Mouse (Mus musculus) right cerebral cortex, postnatal 36 days (tissue): ENCODE measurements around the gene Ssbp3.

Source experiments
- DNase-seq, 2 experiments: peaks; one replicate each; pipeline ENCODE4 v3.0.0; 2022; ENCODE audit warnings: low spot score in 2 of 2, mixed read lengths in 1 of 2

Gene Ssbp3

DNA sequence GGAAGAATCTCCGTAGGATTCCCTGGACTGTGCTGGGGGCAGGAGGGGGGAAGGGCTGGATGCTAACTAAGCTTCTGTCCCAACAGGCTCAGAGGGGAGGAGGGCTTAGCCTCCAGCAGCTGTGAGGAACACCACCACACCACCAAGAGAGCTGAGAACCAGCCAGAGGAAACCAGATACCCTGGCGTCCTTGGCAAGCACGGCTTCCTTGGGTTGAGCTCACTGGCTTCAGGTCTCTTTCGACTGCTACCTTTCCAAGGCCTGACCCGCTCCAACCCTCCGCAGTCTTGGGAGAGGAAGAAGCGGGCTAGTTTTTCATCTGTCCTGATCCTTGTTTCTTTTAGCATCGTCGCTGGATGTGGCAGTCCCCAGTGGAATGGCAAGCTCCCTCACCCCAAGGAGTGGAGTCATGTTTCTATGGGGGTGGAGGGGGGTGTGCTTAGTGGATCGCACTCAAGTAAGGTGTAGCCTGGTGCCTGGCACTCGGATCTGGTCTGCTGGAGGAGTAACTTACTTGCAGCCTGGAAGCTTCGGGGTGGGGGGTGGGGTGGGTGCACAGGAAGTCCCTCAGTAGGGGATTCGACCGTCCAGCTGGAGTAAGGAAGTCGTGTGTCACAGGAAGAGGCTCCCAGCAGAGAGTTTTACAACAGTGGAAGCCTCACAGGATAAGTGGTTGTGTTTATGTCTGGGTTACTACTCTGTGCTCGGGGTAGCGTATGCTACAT, 2.6 kb upstream of the Ssbp3 start:
- DNase-seq: no peak

DNA sequence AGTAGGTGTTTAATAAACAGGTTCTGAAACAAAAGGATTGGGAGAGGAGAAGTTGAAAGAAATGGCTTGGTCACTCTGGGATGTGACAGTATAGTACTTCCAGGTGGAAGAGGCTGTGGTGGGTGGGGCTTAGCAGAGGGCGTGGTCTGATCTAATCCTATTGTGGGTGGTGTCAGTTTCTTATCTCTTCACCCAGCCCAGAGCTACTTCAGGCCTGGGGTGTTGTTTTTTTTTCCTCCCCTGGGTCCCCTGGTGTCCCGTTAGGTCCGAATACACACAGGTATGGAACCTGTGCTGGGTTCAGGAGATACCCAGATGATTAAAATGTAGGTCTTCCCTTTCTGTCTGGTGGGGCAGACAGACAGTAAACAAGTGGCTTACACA, 2.1 kb upstream of the Ssbp3 start:
- no peak for DNase-seq

DNA sequence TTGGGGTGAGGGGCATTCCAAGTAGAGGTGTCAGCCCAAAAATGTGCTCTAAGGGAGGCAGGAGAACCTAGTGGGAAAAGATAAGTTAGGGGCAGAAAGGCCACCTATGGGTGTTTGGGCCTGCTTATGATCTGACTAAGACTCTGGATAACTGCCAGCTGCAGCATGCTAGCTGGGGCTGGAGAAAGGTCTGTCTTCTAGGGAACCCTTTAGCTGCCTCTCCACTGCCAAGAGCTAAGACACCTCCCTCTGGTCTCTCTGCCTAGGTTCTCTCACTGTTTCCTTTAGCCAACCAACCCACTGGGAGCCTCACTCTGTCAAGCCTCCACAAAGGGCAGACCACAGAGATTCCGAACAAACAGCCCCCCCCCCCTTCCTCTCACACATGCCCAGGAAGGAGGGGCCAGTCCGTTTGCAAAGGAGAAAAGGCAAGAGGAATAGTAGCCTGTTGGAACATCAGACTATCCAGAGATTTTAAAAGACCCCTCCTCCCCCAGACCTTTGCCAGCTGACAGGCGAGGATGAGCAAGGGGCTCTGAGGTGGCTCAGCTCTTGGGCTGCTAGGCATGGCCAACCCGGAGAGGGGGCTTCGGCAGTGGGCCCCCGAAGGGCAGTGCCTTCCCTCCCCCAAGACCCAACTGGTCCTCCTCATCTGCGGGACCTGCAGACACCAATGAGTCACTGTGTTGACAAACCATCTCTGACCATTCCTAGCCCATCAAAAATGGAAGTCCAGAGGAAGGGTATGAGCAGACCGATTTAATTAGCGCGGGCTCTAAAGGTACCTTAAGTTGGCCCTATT, 1.4 kb upstream of the Ssbp3 start:
- DNase-seq: no peak

DNA sequence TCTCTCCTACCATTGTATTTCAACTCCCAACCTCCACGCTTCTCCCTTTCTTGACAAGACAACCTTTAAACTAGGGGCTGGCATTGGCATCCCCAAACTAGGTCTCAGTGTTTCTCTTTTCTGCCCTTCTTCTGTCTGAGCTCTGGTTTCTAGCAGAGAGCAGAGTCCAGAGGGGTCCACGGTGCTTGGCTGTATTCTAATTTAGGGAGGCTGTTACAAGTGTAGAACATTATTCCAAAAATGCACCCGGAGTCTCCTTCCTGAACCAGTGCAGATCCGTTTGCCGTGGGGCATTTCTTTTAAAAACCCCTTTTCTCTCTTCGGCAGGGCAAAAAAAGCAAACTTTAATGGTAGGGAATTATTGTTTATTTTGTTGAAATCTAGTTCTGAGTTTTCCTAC, 704 bp upstream of the Ssbp3 start:
- DNase-seq: no peak

DNA sequence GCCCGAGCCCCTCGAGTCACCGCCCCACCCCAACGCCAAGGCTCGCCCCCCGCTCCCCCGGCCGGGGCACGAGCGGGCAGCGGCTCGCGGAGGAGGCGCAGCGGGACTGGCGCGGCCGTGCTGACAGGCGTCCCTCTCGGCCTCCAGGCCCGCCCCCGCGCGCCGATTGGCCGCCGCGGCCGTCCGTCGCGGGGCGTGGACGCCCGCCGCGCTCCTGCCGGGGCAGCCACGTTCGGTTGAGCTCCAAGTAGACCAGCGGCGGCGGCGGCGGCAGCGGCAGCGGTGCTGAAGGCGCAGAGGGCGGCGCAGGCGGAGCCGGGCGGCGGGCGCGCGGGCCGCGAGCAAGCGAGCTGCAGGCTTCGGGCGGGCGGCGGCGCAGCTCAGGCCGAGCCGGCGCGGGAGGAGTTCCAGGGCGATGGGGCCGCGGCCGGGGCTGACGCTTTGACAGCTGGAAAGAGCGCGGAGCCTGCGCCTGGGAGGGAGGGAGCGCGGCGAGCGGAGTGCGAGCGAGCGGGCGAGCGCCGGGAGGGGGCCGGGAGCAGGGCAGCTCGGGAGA, 823 bp downstream of the Ssbp3 start:
- DNase-seq: peak; percentile 88 to 91

DNA sequence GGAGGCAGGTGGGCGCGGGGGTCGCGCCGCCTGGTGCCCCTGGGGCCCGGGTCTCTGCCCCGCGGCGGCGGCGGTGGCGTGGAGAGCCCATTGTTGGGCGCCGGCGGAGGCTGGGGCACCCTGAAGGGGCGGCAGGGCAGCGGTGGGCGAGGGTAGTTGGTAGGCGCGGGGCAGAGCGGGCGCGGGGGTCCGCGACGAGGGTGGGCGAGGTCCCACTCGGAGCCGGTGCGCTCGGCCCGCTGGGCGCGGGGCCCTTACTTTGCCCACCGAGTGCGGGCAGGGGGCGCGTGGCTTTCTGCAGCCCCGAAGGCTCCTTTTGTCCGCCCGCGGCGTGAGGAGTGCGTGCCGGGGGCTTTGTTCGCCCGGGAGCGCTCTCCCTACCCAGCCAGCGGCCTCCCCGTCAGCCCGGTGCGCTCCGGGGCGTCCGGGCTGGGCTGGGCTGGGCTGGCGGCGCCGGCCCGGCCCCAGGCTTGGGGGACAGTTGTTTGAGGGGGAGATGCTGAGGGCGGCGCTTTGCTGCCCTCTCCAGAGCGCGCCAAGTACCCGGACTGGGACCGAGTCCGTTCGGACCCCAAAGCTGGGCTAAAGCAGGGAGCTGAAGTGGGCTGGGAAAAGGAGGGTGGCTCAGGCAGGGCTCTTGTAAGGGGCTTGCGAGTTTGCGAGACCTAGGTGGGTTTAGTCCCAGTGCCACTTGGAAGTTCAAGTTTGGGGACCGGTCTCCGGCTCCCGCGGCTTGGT, 1.6 kb downstream of the Ssbp3 start:
- DNase-seq: no peak

DNA sequence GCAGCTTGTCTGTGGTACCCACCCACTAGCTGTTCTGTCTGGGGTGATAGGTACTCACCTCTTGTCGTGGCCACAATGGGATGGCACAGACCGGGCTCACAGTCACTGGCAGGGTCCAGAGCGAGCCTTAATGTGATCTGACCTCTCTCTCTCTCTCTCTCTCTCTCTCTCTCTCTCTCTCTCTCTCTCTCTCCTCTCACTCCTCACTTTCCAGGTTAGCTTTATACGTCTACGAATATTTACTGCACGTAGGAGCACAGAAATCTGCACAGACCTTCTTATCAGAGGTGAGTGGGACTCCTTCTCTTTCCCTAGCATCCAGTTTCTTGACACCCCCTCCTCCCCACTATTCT, 2.2 kb downstream of the Ssbp3 start:
- DNase-seq: no peak

DNA sequence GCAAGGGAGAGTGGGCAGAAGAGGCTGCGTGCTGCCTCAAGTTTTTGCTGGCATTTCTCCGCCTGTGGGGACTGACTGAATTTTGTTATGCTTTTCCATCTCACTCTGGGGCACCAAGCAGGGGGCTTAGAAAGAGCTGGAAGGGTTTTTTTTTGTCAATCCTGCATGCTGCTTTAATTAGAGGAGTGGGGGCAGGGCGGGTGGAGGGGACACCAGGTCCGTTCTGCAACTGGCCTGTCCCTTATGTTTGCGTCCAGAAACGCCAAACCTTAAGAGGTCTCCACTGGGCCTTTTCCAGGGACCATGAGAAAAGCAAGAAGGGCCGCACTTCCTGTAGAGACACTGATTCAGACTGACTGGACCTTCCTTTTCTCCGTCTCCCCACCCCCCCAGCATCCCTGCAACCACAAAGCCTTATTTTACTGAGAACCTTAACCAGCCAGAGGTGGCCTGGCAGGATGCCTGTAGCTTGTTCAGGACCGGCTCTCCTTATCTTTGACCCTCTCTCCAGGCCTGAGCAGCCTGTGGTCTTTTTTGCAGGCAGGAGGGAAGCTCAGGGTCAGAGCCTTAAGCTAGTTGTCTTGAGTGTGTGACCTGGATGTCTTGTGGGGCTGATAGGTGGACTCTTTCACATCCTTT, 3.0 kb downstream of the Ssbp3 start:
- no peak for DNase-seq

DNA sequence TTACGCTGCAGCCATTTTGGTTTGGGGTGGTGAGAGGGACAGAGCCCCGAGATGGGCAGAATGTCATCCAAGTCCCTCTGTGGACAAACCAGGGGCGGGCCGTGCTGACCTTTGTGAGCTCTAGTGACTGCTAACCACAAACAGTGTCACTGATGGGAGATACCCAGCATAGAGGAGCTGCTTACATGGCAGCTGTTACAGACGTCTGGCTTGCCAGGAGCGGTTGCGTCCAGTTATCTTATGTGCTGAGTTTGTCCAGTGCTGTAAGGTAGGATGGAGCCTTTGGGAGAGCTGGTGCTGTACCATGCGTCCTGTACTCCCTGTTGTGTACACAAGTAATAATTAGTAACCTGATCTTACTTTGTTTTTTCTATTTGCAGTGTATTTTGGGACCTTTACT, 4.8 kb downstream of the Ssbp3 start:
- no peak for DNase-seq

DNA sequence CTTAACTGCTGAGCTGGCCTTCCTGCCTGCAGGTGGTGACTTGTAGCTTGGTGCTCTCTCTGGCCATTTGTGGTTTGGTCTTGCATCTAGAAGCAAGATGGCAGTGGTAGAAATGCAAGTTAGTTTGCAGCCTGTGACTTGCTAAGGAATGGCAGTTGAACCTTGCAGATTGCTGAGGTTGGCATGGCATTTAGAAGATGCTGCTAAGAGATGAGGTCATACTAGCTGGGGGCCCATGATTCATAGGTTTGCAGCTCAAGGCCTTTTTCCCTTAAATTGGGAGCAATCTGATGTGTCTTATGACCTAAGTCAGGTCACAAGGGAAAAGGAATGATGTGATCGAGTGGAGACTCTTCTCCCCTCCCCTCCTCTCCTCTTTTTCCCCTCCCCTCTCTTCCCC, 7.8 kb downstream of the Ssbp3 start:
- DNase-seq: no peak

DNA sequence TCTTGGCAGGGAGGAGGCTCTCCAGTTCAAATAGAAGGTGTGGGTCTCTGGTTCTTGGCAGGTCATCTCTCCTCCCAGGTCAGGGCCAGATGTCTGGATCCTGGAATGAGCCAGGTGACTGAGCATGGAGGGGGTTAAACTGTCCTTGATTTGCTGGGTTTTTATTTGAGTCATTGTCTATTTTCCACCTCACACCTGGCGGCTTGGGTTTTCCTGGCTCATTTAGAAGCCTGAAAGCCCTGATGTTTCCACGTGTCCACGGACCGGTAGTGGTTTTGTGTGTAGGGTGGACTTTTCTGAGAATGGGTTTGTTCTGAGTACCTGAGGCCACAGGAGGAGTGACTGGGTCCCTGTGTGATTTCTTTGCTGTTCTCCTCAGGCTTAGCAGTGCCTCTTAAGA, 9.6 kb downstream of the Ssbp3 start:
- DNase-seq: no peak

DNA sequence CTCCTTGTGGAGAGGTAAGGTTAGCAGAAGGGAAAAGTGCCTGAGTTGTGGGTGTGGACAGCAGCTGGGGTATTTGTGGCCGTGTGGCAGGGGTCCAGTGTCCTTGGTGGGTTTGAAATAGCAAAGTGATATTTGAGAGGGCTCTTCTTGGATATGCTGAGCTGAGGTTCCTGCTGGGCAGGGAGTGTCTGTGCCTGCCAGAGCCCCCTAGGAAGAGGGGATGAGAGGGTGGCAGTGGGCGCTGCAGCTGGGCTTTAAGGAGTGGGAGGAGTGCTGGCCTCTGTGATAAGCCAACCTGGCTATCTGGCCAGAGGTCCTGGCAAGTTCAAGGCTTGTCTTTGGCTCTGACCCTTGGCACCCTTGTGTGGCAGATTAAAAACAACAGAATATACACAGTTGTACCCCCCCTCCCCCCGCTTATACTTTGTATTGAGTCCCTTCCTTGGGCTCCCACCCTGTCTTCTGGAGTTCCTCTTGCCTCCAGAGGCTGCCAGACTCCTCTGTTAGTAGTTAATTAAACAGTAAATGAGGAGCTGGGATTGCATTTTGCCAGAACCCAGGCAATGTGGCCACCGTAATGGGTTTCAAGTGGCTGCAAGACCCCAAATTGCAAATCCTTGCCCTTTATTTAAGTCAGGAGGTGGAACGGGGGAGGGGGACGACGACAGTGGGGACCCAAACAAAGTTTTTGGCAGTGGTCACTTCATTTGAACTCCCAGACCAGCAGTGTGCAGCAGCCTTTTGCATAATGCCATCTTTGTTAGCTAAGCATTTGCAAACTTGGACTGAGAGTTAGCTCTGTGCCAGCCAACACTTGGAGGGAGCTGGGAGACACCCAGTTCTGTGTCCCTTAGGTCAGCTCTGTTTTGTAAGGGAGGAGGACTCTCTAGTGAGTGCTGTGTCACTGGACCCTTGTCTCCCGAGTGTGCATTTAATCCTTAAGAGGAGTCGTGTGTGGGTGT, 11.2 kb downstream of the Ssbp3 start:
- peak; percentile 34 to 36 for DNase-seq

DNA sequence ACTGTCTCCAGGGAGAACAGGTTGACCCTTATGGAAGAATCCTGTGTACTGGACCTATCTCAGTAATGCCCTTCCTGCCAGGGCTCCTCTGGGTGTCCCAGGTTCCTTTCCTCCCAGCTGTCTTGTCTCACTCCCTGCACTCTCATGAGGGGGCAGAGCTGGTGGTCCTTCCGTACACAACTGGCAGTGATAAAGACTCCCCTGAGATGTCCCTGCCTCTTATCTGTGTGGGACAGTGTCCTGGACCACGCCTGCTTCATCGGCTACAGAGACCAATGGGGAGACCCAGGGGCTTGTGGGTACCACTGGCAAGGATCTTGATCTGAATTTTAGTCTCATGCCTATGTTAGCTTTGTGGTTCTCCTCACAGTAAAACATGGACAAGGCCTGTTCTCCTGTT, 12.4 kb downstream of the Ssbp3 start:
- no peak for DNase-seq

DNA sequence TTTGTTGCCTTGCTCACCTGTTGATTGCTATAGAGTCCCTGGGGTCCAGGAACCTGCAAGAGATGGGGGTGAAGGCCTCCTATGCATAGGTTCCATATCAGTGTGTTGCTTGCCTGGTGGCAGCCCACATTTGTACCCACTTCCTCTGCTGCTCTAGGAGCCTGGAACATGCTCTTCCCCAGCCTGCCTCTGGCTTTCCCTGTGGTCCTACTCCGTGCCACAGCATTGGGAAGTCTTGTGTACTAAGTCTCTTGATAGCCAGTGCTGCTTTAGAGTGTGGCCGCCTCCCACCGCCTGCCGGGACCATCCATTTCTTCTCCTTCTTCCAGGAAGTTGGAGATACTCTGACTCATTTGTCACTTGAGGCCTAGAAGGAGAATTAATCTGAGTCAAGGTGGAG, 13.7 kb downstream of the Ssbp3 start:
- no peak for DNase-seq

DNA sequence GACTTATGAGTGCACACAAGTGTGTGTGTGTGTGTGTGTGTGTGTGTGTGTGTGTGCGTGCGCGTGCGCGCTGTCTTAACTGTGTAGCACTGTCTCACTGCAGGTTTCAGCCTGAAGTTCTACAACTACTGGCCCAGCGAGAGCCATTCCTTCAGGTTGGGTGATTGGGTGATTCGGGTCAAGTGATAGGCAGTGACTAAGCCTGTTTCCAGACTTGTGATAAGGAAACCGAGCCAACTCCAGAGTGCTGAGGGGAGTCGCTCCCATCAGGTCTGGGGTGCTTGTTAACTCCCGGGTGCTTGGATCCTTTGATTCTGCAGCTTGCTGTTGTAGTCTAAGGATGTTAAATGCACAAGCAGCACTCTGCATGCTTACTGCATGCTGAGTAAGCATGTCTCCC, 14.4 kb downstream of the Ssbp3 start:
- no peak for DNase-seq

DNA sequence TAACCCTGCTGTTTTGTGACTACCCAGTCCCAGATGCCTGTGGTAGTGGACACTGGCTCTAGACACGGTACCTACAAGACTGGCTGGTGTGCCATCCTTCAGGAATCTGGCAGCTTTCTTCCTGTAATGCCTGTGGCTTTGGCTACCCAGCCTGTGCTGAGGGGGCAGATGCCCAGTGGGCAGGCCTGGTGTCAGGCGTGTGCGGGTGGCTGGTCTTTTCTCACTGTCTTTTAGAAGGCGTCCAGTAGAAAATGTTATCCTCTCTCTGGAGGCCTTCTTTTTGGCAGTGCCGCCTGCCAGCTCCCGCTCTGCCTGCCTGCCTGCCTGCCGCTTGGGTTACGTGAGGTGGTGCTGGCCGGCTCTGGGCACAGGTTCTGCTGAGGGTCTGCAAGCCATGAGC, 15.9 kb downstream of the Ssbp3 start:
- DNase-seq: no peak

DNA sequence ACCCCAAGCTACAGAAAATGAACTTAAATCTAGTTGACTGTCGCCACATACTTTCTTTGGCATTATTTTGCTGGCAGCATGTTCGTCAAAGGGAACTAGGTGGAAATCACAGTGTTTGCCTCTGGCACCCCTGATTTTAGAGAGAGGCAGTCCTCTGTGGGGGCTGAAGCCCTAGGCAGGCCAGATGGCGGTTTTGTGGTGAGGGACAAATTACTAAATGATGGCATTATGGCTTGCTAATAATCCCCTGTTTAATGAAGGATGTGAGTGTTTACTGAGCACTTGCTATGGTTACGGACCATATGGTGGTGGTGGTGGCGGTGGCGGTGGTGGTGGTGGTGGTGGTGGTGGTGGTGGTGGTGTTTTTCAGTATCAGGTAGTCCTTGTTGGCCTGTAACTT, 16.5 kb downstream of the Ssbp3 start:
- DNase-seq: no peak

DNA sequence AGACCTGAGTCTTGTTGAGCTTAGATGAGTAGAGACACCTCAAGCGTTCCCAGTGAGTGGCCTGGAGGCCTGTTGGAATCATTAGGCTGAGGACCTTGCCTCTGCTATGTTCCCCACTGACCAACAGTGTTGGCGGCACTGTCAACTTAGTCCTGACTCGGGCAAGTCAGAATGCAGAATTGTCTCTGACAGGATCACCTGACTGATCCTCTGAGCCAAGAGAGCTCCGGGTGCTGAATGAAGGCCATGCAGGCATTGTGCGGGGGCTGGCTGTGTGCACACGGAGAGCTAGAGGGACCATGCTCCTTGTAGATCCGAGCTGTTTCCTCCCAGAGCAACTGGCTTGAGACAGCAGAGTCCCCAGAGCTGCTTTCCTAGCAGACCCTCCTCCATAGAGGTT, 18.5 kb downstream of the Ssbp3 start:
- DNase-seq: no peak

DNA sequence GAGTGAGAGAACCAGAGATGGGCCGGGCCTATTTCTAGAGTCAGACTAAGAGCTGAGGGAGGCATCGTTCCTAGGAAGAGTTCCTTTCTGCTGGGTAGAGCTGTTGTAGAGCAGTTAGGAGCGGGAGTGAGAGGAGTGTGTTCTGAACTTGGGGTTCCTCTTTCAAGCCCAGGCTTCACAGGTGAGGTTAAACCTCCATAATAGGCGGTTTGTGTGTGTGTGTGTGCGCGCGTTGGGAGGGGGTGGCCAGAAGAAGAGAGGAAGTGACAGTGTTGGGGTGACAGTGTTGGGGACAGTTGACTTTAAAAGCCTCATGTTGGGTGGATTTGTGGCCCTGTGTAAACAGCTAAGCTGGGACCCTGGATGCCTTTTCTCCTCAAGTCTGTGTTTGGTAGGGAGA, 22.1 kb downstream of the Ssbp3 start:
- no peak for DNase-seq

DNA sequence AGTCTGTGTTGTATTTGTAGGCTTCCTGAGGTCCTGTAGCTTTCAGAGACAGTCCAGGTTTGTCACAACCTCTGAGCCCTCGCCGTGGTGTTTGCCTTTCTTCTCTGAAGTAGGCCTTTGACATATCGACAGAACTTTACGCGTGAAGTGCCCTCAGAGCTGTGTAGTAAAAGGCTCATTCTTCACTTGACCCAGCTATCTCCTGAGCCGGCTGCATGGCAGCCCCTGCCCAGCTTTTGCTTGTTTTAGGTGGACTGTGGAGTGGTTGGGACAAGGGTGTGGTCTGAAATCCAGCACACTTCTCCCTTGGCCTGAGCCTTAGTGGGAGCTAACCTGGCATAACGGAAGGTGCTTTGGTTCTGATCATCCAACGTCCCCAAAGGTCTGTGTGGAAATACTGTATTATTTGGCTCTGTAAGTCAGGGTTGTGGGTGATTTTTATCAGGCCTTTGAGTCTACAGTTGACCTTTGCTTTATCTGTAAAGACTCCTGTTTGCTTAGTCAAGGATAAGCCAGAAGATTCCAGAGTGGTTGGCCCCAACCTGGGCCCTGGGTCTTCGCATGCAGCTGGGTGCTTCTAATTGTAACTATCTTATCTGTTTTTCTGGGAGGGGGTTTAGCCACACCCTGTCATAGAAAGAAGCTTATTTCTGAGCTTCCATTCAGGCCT, 23.4 kb downstream of the Ssbp3 start:
- DNase-seq: no peak
